Mouse (Mus musculus): ENCODE data around the gene 9530068E07Rik. TPM values are rescaled to one million over a fixed set of nuclear protein-coding genes. Genes with fewer than 3 reads are reported as not detected.
"Not testable (repeated sequence)": the region's sequence is repeated elsewhere in the genome, so short reads cannot be mapped to it uniquely, and the experiment has no call there.

Gene 9530068E07Rik
- total RNA-seq, 2 experiments from 2014 or later = 76.7 to 83.4 TPM

DNA sequence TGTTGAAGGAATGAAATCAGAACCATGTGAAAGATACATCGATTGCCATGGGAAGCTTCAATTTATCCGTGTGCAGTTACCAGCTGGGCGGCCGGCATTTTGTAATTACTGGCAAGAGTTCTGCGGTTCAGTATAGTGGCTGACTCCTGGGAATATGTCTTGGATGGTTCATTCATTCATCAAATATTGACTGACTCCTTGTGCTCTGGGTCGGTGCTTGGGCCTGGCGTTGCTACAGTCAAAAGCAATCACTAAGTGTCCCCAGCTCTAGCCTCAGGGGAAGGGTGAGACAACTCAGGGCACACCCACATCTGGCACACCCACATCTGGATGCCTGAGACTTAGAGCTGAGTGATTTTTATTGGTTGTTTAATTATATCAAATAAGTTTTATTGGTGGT lies 22.4 kb upstream of the 9530068E07Rik start:
- DNase-seq = no peak

DNA sequence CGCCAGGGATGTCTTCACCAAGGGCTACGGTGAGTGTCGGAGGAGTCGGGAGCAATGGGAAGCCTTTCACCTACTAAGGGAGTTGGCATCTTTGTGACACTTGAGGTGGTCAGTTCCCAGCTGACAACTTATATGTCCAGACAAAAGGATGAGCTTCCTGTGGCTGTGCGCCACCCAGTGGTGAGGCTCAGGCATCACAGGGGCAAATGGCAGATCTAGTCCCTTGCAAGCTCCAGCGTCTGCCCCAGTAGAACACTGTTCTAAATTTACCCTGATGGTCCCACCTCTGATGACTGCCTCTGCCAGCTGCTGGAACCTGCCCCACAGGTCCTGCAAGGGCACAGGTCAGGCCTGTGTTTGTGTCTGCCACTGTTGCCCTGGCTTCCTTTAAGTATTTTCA lies 21.9 kb upstream of the 9530068E07Rik start:
- peak; percentile 74 for DNase-seq

DNA sequence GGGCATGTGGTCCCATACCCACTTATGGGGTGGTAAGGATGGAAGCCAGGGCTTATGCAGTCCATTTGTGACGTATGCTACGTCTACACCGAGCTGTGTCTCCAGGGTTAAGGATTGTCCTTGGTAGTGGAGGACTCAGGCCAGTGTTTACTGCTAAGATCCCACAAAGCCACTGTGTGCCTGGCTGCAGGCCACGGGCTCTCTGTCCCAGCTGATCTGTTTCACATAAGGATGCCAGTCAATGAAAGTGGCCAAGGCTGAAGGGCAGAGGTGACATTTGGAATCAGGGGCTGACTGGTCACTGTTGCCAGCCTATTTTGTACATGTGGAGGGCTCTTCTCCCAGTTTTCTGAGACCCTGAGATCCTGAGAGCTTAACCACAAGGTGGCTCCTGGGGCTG lies 18.6 kb upstream of the 9530068E07Rik start:
- DNase-seq = peak; percentile 38

DNA sequence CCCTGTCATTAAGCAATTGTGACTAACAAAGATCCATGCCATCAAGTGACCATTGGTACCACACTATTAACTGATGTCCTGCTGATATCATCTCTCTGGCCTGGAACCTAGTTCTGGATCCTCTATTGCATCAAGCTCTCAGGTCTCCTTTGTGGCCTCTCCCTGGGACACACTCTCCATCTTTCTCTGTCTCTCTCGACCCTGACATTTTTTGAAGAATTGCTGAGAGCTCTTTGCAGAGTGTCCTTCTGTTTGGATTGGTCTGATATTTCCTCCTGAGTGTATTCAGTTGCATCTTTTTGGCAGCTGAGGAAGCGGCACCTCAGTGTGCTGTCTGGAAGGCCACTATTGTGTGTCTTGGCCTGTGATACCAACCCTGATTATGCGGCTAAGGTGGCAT lies 17.0 kb upstream of the 9530068E07Rik start:
- DNase-seq = no peak

DNA sequence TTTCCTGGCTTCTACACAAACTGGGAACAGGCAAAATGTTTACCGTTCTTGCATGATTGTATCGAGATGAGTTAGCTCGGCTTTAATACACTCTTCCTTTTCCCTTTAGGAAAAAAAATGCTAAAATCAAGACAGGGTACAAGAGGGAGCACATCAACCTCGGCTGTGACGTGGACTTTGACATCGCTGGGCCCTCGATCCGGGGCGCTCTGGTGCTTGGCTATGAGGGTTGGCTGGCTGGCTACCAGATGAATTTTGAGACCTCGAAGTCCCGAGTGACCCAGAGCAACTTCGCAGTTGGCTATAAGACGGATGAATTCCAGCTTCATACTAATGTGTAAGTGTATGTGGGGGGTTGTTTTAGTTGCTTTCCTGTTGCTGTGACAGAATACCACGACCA lies 12.5 kb upstream of the 9530068E07Rik start:
- no peak for DNase-seq

DNA sequence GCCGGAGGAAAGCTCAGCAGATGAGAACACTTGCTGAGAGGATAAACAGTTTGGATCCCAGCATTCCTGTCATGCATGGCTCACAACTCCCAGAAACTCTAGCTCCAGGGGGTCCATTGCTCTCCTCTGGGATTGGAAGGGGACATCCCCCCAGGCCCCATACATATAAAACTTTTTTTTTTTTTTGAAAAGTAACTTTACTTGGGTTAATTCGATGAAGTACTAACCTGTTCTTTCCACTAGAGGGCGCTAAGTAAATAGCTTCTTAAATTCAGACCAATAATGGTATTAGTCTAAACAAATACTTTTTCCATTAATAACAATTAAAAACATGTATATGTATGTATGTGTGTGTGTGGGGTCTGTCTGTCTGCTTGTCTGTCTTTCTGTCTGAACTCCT lies 11.6 kb upstream of the 9530068E07Rik start:
- DNase-seq = no peak

DNA sequence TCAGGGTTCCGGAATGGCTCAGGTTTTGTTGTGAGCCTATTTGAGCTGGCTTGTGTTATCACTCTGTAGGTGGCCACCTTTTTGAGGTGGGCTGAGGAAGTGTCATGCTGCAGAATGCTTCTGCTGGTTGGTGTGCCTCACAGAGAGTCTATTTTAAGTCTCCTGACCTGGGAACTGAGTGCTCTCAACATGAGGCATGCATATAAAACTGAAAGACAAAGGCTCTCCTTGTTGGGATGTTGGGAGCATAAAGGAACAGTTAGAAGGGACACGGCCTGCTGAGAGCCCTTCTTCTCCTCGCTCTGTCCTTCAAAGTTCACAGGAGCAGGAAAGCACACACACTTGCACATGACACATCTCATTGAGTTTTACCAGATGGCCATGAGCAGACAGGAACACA lies 9.3 kb upstream of the 9530068E07Rik start:
- no peak for DNase-seq

DNA sequence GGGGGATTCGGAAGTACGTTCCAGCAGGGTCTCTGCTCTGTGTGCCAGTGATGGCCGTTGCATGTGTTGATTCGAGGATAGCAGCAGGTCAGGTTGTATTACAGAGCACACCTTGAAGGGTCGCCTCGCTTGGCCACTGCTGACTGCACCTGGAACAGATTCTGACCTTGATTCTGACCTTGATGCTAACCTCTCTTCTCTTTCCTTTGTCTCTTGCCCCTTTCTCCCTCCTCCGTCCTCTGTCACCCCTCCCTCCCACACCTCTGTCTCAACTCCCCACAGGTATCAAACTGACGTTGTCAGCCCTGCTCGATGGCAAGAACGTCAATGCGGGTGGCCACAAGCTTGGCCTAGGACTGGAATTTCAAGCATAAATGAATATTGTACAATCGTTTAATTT lies 8.1 kb upstream of the 9530068E07Rik start:
- DNase-seq = no peak

DNA sequence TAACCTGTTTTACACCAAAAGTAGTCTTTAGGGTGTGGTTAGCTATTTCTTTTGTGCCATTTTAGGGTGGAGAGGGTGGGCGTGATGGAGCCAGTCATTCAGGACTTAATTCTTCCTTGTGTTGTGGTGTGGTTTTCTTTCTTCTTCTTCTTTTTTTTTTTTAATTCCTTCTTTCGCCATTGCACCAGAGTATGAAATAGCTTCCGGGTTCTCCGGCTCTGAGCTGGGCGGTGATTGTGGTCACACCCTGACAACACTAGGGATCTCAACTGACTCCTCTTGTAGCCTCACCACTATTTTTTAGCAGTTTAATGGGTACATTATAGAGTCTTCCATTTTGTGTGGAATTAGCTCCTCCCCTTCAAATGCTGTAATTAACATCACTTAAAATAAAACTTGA lies 7.2 kb upstream of the 9530068E07Rik start:
- not testable (repeated sequence) for DNase-seq

DNA sequence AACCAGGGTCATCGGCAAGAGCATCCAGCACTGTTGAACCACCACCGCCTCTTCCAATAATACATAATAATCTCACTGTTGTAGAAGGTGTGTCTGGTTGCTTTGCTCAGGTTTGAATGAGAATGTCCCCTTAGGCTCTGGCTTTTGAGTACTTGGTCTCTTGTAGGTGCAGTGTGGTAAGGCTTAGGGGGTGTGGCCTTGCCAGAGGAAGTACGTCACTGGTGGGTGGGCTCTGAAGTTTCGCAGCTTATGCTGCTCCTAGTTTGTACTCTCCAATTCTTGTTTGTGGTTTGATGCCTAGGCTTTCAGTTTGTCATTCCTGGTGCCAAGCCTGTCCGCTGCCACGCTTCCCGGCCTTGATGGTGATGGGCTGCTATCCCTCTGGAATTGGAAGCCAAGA lies 6.3 kb upstream of the 9530068E07Rik start:
- no peak for DNase-seq

DNA sequence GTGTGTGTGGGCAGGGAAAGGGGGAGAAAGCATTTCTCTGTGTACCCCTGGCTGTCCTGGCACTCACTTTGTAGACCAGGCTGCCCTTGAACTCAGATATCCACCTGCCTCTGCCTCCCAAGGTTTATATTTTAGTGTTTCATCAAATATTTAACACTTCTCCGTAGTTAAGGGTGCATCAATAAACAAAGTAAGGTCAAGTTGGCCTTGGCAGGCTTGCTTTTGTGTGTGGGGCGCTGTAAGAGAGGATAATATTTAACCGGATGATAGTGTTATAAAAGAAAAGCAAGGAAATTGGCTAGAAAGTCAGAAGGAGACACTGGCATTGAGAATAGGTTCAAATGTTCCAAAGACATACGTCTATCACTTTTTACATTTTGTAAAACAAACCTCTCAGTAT lies 1.7 kb upstream of the 9530068E07Rik start:
- DNase-seq = no peak

DNA sequence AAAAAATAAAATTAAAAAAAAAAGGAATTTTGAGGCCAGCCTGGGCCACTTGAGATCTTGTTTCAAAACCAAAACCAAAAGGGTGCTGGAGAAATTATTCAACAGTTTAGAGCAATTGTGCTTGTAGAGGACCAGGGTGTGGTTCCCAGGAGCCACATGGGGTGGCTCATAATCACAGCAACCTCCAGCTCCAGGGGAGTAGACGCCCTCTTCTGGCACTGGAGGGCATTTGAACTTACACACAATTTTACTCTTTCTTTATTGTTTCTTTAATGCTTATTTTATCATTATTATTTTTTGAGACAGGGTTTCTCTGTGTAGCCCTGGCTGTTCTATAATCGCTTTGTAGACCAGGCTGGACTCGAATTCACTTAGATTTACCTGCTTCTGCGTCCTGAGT lies 885 bp upstream of the 9530068E07Rik start:
- DNase-seq = no peak

DNA sequence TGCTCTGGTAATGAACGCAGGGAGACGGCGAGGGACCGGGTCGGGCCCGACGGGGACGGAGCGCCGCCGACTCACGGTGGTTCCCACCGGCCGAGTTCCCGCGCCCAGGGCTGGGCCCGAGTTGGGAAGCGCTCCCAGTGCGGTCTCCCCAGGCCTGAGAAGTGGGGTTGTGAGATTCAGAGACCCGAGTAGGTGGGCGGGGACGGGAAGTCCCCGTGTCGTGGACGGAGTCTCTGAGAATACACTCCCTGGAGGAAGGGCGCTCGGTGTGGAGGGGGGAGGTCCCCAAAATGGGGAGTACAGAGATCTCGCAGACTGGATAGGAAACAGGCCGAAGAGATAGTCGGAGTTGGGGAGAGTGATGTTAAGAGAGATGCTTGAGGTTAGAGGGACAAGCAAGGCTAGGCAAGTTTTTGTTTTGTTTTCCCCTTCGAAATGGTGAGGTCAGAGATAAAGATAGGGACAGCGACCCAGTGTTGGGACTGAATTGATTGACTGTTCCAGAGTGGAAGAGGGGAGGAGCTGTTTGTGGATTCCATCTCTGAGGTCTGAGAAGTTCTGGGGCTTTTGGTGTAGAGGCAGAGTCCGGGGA lies 465 bp downstream of the 9530068E07Rik start:
- DNase-seq = no peak

DNA sequence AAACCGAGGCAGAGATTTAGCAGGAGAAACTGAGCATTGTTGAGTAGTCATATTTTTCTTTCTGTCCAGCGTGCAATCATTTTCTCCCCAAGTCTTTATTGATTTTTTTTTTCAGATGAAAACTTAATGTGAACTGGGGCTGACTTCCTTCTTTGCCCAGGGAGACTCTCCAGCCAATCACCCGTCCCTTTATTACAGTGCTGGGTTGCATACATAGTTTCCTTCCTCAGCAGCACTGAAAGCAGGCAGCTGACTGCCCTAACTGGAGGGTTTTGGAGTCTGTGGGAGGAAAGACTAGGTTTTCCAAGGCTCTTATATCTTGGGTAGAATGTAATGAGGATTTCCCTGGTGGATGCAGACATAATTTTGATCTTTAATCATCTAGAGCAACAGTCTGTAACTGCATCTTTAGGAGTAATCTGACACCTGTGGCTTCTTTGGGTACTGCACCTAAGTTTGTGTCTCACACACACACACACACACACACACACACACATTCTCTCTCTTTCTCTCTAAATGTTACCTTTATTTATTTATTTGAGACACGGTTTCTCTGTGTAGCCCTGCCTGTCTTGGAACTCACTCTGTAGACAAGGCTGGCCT lies 1.3 kb downstream of the 9530068E07Rik start:
- DNase-seq = no peak

DNA sequence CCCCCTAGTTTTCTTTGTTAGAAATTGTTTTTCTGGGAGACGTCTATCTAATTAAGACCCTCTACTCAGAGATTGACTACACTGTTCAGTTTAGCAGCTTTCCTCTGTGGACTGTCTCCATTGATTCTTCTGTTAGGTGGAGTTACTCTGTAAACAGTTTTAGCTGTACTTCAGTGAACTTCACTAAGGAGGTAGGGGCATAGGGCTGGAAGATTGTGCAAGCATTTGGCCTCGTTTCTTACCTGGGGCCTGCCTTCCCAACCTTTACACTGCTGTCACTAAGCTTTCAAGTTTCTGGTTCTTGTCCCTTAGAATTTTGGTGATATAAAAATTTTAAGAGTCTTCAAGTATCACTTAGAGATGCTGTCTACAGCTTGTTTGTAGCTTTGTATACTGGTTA lies 5.2 kb downstream of the 9530068E07Rik start:
- no peak for DNase-seq

DNA sequence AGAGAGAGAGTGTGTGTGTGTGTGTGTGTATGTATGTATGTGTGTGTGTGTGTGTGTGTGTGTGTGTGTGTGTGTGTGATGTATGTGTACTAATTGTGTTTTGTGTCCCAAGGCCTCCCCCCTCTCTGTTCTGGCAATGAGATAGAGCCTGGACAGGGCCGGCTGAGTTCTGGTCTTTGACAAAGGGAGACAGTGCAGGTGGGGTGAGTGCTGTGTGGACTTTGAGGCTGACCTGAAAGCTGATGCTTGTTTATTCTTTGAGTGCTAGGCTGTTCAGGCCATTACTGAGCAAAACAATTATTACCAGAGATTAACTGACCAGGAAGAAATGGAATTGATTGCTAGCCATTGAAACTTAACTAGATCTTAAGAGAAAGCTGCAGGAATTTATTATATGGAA lies 6.3 kb downstream of the 9530068E07Rik start:
- DNase-seq = no peak

DNA sequence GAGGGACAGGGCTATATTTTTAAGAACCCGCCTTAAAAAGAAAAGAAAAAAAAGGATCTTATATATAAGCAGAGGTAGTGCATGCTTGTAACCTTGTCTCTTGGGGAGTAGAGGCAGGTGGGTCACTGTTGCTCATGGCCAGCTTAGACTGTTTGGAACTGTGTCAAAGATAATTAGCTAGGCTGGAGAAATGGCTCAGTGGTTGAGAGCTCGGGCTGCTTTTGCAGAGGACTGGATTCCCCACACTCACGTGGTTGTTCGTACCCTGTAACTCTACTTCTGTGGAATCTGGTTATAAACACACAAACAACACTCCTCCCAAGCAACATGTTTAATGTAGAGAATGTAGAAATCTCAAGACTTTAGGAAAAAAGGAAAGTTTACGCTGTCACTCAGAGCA lies 8.0 kb downstream of the 9530068E07Rik start:
- no peak for DNase-seq

DNA sequence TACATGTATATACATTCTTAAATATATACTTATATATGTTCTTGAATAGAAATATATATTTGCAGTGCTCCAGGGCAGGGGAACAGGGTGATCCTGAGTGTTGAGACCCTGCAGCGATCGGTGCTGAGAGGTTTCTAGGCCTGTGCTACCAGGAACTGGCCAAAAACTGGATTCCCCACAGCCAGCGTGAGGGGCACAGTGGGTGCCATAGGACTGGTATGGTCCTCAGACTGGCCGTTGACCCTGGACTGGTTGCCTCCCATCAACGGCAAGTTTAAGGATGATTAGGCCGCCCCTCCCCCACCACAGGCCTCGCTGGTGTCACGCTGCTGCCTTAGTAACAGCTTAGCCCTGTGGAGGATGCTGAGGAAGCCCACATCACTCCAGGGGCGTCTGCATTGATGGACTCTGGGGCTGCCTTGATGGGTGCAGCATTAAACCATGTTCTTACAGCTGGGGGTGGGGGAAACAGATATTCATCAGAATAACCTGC lies 9.0 kb downstream of the 9530068E07Rik start:
- DNase-seq = no peak

DNA sequence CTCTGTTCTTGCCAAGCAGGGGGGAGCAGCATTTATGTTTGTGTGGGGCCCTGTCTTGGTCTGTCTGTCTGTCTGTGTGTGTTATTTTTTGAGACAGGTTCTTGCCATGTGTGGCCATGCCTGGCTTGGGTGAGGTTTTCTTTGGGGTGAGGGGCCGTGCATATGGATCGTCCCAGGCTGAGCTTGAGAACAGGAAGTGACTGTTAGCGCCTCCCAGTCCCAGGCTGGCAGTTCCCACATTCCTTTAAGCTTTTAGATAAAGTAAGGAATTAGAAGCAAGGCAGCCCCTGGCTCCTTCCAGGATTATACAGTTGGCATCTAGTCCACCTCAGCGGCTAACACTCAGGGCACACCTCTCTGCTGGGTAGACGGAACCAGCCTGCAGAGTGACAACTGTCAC lies 13.1 kb downstream of the 9530068E07Rik start:
- no peak for DNase-seq

DNA sequence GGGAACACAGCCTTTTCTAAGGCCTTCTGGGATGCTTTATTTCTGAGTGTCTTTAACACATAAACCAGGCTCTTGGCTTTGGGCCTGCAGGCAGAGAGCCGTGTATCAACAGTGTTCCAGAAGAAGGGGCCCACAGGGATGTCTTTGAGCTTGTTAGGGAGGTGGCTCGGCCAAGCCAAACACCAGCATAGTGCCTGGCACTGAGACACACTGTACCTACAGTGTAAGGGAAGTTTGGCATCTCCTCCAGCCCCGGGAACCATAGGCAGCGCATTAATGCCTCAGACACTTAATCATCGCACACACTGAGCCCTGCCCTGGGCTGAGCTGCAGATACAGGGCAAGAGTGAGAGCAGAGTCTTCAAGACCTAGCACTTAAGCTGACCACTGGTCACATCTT lies 22.1 kb downstream of the 9530068E07Rik start:
- DNase-seq = peak; percentile 20

DNA sequence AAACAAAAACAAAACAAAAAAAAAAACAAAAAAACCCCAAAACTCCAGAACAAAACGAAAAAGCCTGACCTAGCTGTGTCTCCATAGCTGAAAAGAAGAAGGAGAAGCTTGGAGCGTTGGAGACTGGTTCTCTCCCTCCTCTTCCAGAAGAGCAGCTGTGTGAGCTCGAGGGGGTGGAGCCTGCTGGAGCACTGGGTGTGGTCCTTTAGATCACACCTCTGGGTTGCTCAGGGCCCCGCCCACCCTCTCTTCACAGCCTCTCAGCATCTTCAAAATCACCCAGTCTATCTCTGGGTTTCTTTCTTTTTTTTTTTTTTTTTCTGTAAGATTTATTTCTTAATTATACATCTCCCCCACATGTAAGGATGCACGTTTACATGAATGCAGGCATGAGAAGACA lies 23.0 kb downstream of the 9530068E07Rik start:
- no peak for DNase-seq

DNA sequence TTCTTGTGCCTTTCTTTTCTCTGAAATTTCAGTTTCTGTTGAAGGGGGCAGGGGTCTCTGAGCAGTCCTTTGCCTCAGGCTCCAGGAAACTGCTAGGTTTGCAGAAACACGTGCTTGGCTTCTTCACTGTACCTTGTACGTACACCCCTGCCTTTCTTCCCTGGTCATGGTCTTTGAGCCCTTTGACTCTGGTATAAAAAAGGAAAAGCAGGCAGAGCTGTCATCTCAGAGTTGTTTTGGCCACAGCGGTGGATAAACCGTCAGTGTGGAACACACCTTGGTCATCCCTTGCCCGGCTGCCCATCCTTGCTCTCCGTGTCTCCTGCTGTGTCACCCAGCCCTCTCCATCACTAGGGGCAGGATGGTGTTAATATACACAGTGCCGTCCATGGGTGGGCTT lies 23.6 kb downstream of the 9530068E07Rik start:
- DNase-seq = no peak

DNA sequence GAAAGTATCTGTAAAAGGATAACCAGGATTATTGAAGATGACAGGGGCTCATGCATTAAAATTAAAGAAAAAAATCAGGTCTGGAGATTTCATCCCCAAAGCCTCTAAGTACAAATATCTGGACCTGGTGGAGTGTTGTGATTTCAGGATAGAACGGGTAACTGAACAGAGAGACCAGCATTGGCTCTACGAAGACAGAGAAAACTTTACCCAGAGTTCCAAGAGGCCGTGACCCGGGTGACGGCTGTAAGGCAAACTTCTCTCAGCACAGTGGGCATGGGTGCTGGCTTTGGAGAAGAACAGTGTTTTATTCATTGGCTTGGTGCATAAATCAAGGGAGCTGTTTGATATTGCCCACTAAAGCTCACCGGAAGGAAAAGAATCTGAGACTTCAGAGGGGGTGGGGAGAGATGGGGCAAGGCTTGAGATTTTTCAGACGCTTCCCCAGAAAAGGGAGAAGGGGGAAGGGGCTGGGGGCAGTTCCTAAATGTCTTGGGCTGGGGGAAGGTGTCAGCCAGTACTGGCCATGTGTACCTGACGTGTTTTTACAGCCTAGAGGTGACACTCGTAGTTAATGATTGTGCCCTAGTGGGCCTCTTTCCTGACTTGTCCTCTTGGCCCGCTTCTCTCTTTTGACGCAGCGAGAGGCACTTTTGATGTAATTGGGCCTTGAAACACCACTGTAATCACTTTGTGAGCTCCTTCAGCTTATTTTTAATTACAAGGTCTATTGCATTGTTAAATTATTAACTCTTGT lies 24.2 kb downstream of the 9530068E07Rik start:
- no peak for DNase-seq
